Mouse (Mus musculus) stomach, embryonic 15.5 days (tissue): ENCODE results near the gene Gramd2. TPM values are rescaled to one million over a fixed set of nuclear protein-coding genes. Genes with fewer than 3 reads are reported as not detected.

Source experiments
- ATAC-seq: fragments of 200-750 bp; cut with Nextera tagmentation; 2 replicates; pipeline ENCODE4 v1.8.0; 2017; ENCODE audit warnings: low read depth, moderate number of reproducible peaks, moderate TSS enrichment; ENCODE audit not compliant: insufficient read depth, low FRiP score
- H3K27ac ChIP-seq: fragments of 300-500 bp; sonication (generic); 2 replicates; pipeline ENCODE4 v1.5.1; 2015; ENCODE audit warnings: mild to moderate bottlenecking, inconsistent platforms
- H3K27me3 ChIP-seq: fragments of 300-500 bp; sonication (generic); replicated peaks from 2 replicates; pipeline ENCODE4 v1.6.1; 2015; ENCODE audit warnings: inconsistent platforms
- H3K36me3 ChIP-seq: fragments of 300-500 bp; sonication (generic); 2 replicates; pipeline ENCODE4 v1.6.1; 2015; ENCODE audit warnings: inconsistent platforms
- H3K4me1 ChIP-seq: fragments of 300-500 bp; sonication (generic); 2 replicates; pipeline ENCODE4 v1.6.1; 2015; ENCODE audit warnings: inconsistent platforms
- H3K4me2 ChIP-seq: fragments of 300-500 bp; sonication (generic); 2 replicates; pipeline ENCODE4 v1.6.1; 2015; ENCODE audit warnings: mild to moderate bottlenecking, inconsistent platforms
- H3K4me3 ChIP-seq: fragments of 300-500 bp; sonication (generic); replicated peaks from 2 replicates; pipeline ENCODE4 v1.5.1; 2015; ENCODE audit warnings: inconsistent platforms
- H3K9ac ChIP-seq: fragments of 300-500 bp; sonication (generic); 2 replicates; pipeline ENCODE4 v1.6.1; 2015; ENCODE audit warnings: inconsistent platforms
- H3K9me3 ChIP-seq: fragments of 300-500 bp; sonication (generic); 2 replicates; pipeline ENCODE4 v1.6.1; 2016; ENCODE audit warnings: inconsistent platforms
- WGBS: fragments of 180-500 bp; shearing (Covaris S2); methylation state at CpG from one replicate; pipeline ENCODE4 v1.1.7; 2015; 5-methylcytosine and 5-hydroxymethylcytosine counted together
- polyA plus RNA-seq: library from polyadenylated mRNA; unstranded; fragments of >200 nt; fragmentation: Nextera tagmentation; extraction: Ambion mirVana; gene quantifications from 2 replicates; pipeline ENCODE4 v1.2.1, GENCODE M21; 2015

The Gramd2 gene
- polyA plus RNA-seq, 1 experiment from 2014 or later, result 1.5 TPM

GRCm38 (mm10) chr9:59659036-59660026, 20.6 kb upstream of the Gramd2 start:
- Histone ChIP-seq H3K9me3 (no peaks in the 10 kb centered on the region), H3K36me3 (peaks cover 5% of the 10 kb centered on the region), H3K27ac (peak overlapping the region; percentile 46), H3K27me3 (no peaks in the 10 kb centered on the region), H3K4me3 (peak overlapping the region; percentile 3; the same call in 1 of the 2 replicates), H3K9ac (no peak overlapping the region), H3K4me1 (peaks cover 52% of the 10 kb centered on the region), H3K4me2 (peak overlapping the region; percentile 78)
- 27% methylated on average over 14 of the region's 14 CpGs for WGBS
- ATAC-seq, result peak; percentile 23; the same call in 1 of the 2 replicates

GRCm38 (mm10) chr9:59660421-59660820, 19.5 kb upstream of the Gramd2 start:
- no peaks in the 10 kb centered on the region for H3K27me3 ChIP-seq
- H3K4me2 ChIP-seq, result peak overlapping the region; percentile 78
- ATAC-seq, result no peak
- no peaks in the 10 kb centered on the region for H3K9me3 ChIP-seq
- WGBS, result 53% methylated on average over 10 of the region's 10 CpGs
- peaks cover 52% of the 10 kb centered on the region for H3K4me1 ChIP-seq
- H3K36me3 ChIP-seq, result peaks cover 16% of the 10 kb centered on the region
- no peak overlapping the region for H3K9ac ChIP-seq
- H3K4me3 ChIP-seq, result no peak overlapping the region
- peak overlapping the region; percentile 46; the same call in 1 of the 2 replicates for H3K27ac ChIP-seq

GRCm38 (mm10) chr9:59661298-59661975, 18.5 kb upstream of the Gramd2 start:
- H3K4me2 ChIP-seq, result 0 out of 2 replicates have a peak overlapping the region, but pooled peaks have one; percentile 78
- H3K9me3 ChIP-seq, result no peaks in the 10 kb centered on the region
- H3K4me1 ChIP-seq, result peaks cover 52% of the 10 kb centered on the region
- no peaks in the 10 kb centered on the region for H3K27me3 ChIP-seq
- ATAC-seq, result no peak
- no peak overlapping the region for H3K27ac ChIP-seq
- 58% methylated on average over 6 of the region's 6 CpGs for WGBS
- H3K9ac ChIP-seq, result no peak overlapping the region
- no peak overlapping the region for H3K4me3 ChIP-seq
- peaks cover 26% of the 10 kb centered on the region for H3K36me3 ChIP-seq

- 79% methylated on average over 7 of the region's 7 CpGs for WGBS
- Histone ChIP-seq H3K4me3 (no peak overlapping the region), H3K36me3 (peaks cover 43% of the 10 kb centered on the region), H3K4me1 (peaks cover 43% of the 10 kb centered on the region), H3K9ac (no peak overlapping the region), H3K9me3 (no peaks in the 10 kb centered on the region), H3K27me3 (no peaks in the 10 kb centered on the region), H3K4me2 (no peak overlapping the region), H3K27ac (no peak overlapping the region)
- ATAC-seq, result no peak
These were observed 16.7 kb upstream of the Gramd2 start for GRCm38 (mm10) chr9:59663226-59663625.

DNA sequence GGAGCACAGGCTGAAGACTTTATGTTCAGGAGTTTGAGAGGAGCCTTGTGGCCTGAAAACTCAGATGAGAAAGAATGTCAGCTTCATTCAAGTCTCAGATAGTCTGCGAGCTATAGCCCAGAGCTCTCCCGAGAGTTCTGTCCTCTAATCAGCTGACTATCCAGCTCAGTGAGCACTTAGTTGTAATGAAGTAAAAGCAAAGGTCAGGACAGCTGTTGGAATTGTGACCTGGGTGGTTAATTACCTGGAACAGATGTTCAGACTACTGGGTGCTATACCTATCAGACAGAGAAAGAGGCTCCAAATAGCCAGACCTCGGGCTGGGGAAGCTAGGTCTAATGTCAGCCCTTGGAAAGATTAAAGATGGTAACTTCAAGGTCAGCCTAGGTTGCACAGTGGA, 16.0 kb upstream of the Gramd2 start:
- Histone ChIP-seq H3K27ac (no peak overlapping the region), H3K4me3 (no peak overlapping the region), H3K27me3 (no peaks in the 10 kb centered on the region), H3K4me2 (no peak overlapping the region), H3K4me1 (peaks cover 38% of the 10 kb centered on the region), H3K36me3 (peaks cover 48% of the 10 kb centered on the region), H3K9me3 (no peaks in the 10 kb centered on the region), H3K9ac (no peak overlapping the region)
- ATAC-seq, result no peak
- WGBS, result 53% methylated on average over 3 of the region's 3 CpGs

GRCm38 (mm10) chr9:59664664-59665256, 15.2 kb upstream of the Gramd2 start:
- H3K4me1 ChIP-seq, result peaks cover 34% of the 10 kb centered on the region
- no peak overlapping the region for H3K4me3 ChIP-seq
- no peaks in the 10 kb centered on the region for H3K9me3 ChIP-seq
- H3K27ac ChIP-seq, result no peak overlapping the region
- no peak for ATAC-seq
- 68% methylated on average over 4 of the region's 4 CpGs for WGBS
- no peaks in the 10 kb centered on the region for H3K27me3 ChIP-seq
- no peak overlapping the region for H3K4me2 ChIP-seq
- no peak overlapping the region for H3K9ac ChIP-seq
- peaks cover 52% of the 10 kb centered on the region for H3K36me3 ChIP-seq

DNA sequence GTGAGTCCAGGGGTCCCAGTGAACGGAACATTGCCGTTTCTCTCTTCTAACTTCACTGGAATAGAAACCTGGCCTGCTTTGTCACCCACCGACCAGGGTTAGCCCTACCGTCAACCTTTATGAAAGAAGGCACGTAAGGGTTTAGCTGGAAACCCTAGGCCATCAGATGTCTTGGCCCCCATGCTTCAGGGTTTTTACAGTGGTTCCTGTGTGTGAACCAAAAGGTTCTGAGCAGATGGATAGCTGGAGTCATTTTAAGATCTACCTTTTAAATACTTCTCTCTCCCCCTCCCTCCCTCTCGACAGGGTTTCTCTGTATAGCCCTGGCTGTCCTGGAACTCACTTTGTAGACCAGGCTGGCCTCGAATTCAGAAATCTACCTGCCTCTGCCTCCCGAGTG, 13.9 kb upstream of the Gramd2 start:
- Histone ChIP-seq H3K9ac (no peak overlapping the region), H3K4me1 (peaks cover 25% of the 10 kb centered on the region), H3K4me3 (no peak overlapping the region), H3K9me3 (no peaks in the 10 kb centered on the region), H3K27me3 (no peaks in the 10 kb centered on the region), H3K27ac (no peak overlapping the region), H3K4me2 (no peak overlapping the region), H3K36me3 (peaks cover 63% of the 10 kb centered on the region)
- 87% methylated on average over 8 of the region's 8 CpGs for WGBS
- no peak for ATAC-seq

DNA sequence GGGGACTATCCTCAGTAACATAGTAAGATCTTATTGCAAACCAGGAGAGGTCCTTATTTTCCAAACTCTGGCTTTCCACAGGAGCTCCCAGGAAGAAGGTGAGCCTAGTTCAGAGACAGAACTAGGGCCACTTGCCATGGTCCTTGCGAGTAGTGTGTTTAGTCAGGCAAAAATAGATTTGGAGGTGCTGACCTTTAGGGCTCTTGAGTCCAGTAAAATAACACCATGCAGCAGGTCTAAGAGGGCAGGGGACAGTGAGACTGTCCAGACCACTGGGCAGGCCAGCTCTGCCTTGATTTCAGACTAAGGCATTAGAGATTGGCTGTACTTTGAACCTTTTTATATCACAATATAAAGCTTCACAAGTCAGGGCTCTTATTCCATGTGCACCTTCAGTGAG, 13.1 kb upstream of the Gramd2 start:
- H3K4me1 ChIP-seq, result peaks cover 18% of the 10 kb centered on the region
- peaks cover 70% of the 10 kb centered on the region for H3K36me3 ChIP-seq
- no peak overlapping the region for H3K27ac ChIP-seq
- no peak overlapping the region for H3K9ac ChIP-seq
- 76% methylated on average over 1 of the region's 1 CpGs for WGBS
- H3K9me3 ChIP-seq, result no peaks in the 10 kb centered on the region
- H3K4me3 ChIP-seq, result no peak overlapping the region
- H3K4me2 ChIP-seq, result no peak overlapping the region
- no peak for ATAC-seq
- H3K27me3 ChIP-seq, result no peaks in the 10 kb centered on the region

GRCm38 (mm10) chr9:59667250-59667649, 12.7 kb upstream of the Gramd2 start:
- Histone ChIP-seq H3K36me3 (peaks cover 73% of the 10 kb centered on the region), H3K27me3 (no peaks in the 10 kb centered on the region), H3K4me1 (peaks cover 14% of the 10 kb centered on the region), H3K4me2 (no peak overlapping the region), H3K9ac (no peak overlapping the region), H3K4me3 (no peak overlapping the region), H3K9me3 (no peaks in the 10 kb centered on the region), H3K27ac (no peak overlapping the region)
- WGBS, result 48% methylated on average over 4 of the region's 4 CpGs
- no peak for ATAC-seq

DNA sequence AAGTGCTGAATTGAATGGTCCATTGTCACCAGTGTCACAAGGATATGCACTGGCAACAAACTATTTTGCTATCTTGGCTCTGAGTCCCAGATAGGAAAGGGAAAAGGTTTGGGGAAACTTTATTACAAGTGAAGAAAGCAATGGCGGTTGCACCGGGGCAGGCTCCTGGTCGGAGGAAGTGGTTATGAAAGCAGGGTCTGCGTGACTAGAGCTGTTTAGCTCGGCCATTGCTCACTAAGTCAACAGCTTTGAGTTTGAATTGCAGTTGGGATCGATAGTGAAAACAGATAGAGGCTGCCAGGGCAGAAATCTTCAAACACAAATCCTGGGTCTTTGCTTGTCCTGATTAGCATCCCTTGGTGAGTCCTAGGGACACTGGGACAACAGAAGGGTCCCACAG, 12.0 kb upstream of the Gramd2 start:
- Histone ChIP-seq H3K4me1 (peaks cover 8% of the 10 kb centered on the region), H3K36me3 (peaks cover 75% of the 10 kb centered on the region)

GRCm38 (mm10) chr9:59668473-59668872, 11.5 kb upstream of the Gramd2 start:
- Histone ChIP-seq H3K9me3 (no peaks in the 10 kb centered on the region), H3K4me1 (peaks cover 4% of the 10 kb centered on the region; the same call in 1 of the 2 replicates), H3K36me3 (peaks cover 79% of the 10 kb centered on the region), H3K27me3 (no peaks in the 10 kb centered on the region), H3K4me2 (no peak overlapping the region), H3K27ac (no peak overlapping the region), H3K4me3 (no peak overlapping the region), H3K9ac (no peak overlapping the region)
- WGBS, result 83% methylated on average over 7 of the region's 7 CpGs
- ATAC-seq, result no peak

More for the DNA sequence above, 12.0 kb upstream of the Gramd2 start:
- WGBS, result 65% methylated on average over 6 of the region's 6 CpGs
- Histone ChIP-seq H3K27ac (no peak overlapping the region), H3K9me3 (no peaks in the 10 kb centered on the region), H3K4me3 (no peak overlapping the region), H3K4me2 (no peak overlapping the region), H3K9ac (no peak overlapping the region), H3K27me3 (no peaks in the 10 kb centered on the region)
- no peak for ATAC-seq
